In the genomic region with DNA sequence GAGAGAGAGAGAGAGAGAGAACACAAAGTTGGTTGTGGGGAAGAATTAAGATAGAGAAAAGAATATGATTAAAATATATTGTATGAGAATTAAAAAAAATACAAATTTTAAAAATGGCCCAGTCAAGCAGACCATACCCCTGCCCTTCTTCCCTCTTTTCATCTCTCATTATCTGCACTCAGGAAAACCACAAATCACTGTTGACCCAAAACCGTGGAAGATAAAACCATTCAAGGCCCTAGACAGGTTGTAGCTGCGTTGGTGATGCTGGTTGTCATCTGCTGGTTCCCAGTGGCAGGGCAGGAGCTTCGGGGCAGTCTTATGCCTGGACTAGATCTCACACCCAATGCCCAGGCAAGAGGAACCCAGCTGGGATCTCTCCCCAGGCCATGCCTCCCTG, we compare ENCODE assay signal across 9 mouse cellular contexts.
DNase-seq lines count a peak whose midpoint lies in the region; ATAC-seq and TF ChIP-seq lines count a peak whose summit lies in the region.
"Had no signal": no experiment of that assay in that cellular context is flagged by ENCODE, and none has a peak within 500 bp of the region (broad histone marks: within the 10 kb centered on the region; RNA-seq: fewer than 3 reads in every experiment).

No protein-coding gene starts in this region.

- no peak for DNase-seq in layer of hippocampus, adult 2 months (ENCODE audit: low spot score in 2 of 2)
- DNase-seq in layer of hippocampus, postnatal 25 days (ENCODE audit: extremely low spot score in 1 of 2, low spot score in 1 of 2) = no peak
- DNase-seq in embryonic facial prominence, embryonic 11.5 days (ENCODE audit: low spot score) = no peak
- DNase-seq in midbrain, embryonic 11.5 days (ENCODE audit: low spot score, missing footprints) = no peak
- no peak for DNase-seq in adrenal gland, postnatal 4 days (ENCODE audit: low spot score in 2 of 2)
- no peak for DNase-seq in left cerebral cortex, adult 8-10 months (ENCODE audit: low spot score in 2 of 2)
- DNase-seq in ovary, postnatal 14 days (ENCODE audit: low spot score) = no peak
- DNase-seq: layer of hippocampus, postnatal 36 days had no signal

- no peak overlapping the region for H3K4me3 ChIP-seq in layer of hippocampus, adult 2 months
- no peak overlapping the region for H3K4me3 ChIP-seq in embryonic facial prominence, embryonic 11.5 days (ENCODE audit: low read depth, low read length)
- no peak overlapping the region for H3K4me3 ChIP-seq in hindbrain, embryonic 12.5 days
- H3K4me3 ChIP-seq in midbrain, embryonic 11.5 days (ENCODE audit: low read depth, low read length) = no peak overlapping the region

- no peak overlapping the region for H3K4me2 ChIP-seq in embryonic facial prominence, embryonic 11.5 days (ENCODE audit: low read depth, low read length)
- H3K4me2 ChIP-seq in hindbrain, embryonic 12.5 days (replicated peaks) = peak overlapping the region; percentile 42; the same call in 1 of the 2 replicates
- no peak overlapping the region for H3K4me2 ChIP-seq in midbrain, embryonic 11.5 days

- no peaks in the 10 kb centered on the region for H3K27me3 ChIP-seq in embryonic facial prominence, embryonic 11.5 days (ENCODE audit: control insufficient read depth, insufficient read depth, low read length)
- no peaks in the 10 kb centered on the region for H3K27me3 ChIP-seq in hindbrain, embryonic 12.5 days
- H3K27me3 ChIP-seq in midbrain, embryonic 11.5 days (ENCODE audit: control insufficient read depth, insufficient read depth, low read length) = no peaks in the 10 kb centered on the region

- WGBS in embryonic facial prominence, embryonic 11.5 days = 64% methylated on average over 3 of the region's 3 CpGs
- WGBS in hindbrain, embryonic 12.5 days = 55% methylated on average over 3 of the region's 3 CpGs
- WGBS in midbrain, embryonic 11.5 days = 66% methylated on average over 3 of the region's 3 CpGs

- no peaks in the 10 kb centered on the region for H3K36me3 ChIP-seq in embryonic facial prominence, embryonic 11.5 days (replicated peaks; ENCODE audit: control insufficient read depth, insufficient read depth, low read depth, low read length)
- no peaks in the 10 kb centered on the region for H3K36me3 ChIP-seq in hindbrain, embryonic 12.5 days
- no peaks in the 10 kb centered on the region for H3K36me3 ChIP-seq in midbrain, embryonic 11.5 days (ENCODE audit: control insufficient read depth, insufficient read depth, low read length)

- no peak for ATAC-seq in embryonic facial prominence, embryonic 11.5 days (replicated peaks; ENCODE audit: insufficient number of reproducible peaks, low FRiP score, low TSS enrichment, low read depth)
- no peak for ATAC-seq in hindbrain, embryonic 12.5 days (ENCODE audit: low FRiP score)
- no peak for ATAC-seq in midbrain, embryonic 11.5 days (ENCODE audit: low FRiP score)

- H3K27ac ChIP-seq in layer of hippocampus, adult 2 months = peak overlapping the region; percentile 57; the same call in 1 of the 2 replicates
- H3K27ac ChIP-seq in embryonic facial prominence, embryonic 11.5 days (replicated peaks; ENCODE audit: low read depth, low read length) = peak overlapping the region; percentile 85
- H3K27ac ChIP-seq in hindbrain, embryonic 12.5 days = peak overlapping the region; percentile 80; the same call in 1 of the 2 replicates
- H3K27ac ChIP-seq in midbrain, embryonic 11.5 days (ENCODE audit: low read depth, low read length) = peak overlapping the region; percentile 92; the same call in 1 of the 2 replicates

- no peak overlapping the region for H3K9ac ChIP-seq in embryonic facial prominence, embryonic 11.5 days (replicated peaks; ENCODE audit: low read length)
- no peak overlapping the region for H3K9ac ChIP-seq in hindbrain, embryonic 12.5 days
- H3K9ac ChIP-seq in midbrain, embryonic 11.5 days (ENCODE audit: low read length) = peak overlapping the region; percentile 52; the same call in 1 of the 2 replicates

- peaks cover 11% of the 10 kb centered on the region for H3K4me1 ChIP-seq in embryonic facial prominence, embryonic 11.5 days (ENCODE audit: control insufficient read depth, insufficient read depth, low read length)
- H3K4me1 ChIP-seq in hindbrain, embryonic 12.5 days = peaks cover 34% of the 10 kb centered on the region
- peaks cover 34% of the 10 kb centered on the region for H3K4me1 ChIP-seq in midbrain, embryonic 11.5 days (ENCODE audit: control insufficient read depth, insufficient read depth, low read length)

- no peak for TF ChIP-seq CTCF in layer of hippocampus, adult 2 months (conservative IDR thresholded peaks at IDR 0.05)

- H3K9me3 ChIP-seq in embryonic facial prominence, embryonic 11.5 days (replicated peaks; ENCODE audit: control insufficient read depth, low read length) = no peaks in the 10 kb centered on the region
- H3K9me3 ChIP-seq in hindbrain, embryonic 12.5 days (replicated peaks) = no peaks in the 10 kb centered on the region
- H3K9me3 ChIP-seq in midbrain, embryonic 11.5 days (ENCODE audit: control insufficient read depth, low read length) = no peaks in the 10 kb centered on the region
